Mouse (Mus musculus) forebrain, embryonic 12.5 days (tissue): ENCODE measurements around the gene Chic1. TPM values are rescaled to one million over a fixed set of nuclear protein-coding genes. Genes with fewer than 3 reads are reported as not detected.

ENCODE experiments used
- ATAC-seq: fragments of 200-750 bp; cut with Nextera tagmentation; 2 replicates; pipeline ENCODE4 v1.8.0; 2017; ENCODE audit warnings: moderate TSS enrichment; ENCODE audit not compliant: low FRiP score
- H3K27ac ChIP-seq: fragments of 300-500 bp; sonication (generic); 2 replicates; pipeline ENCODE4 v1.5.1; 2016; ENCODE audit warnings: mild to moderate bottlenecking
- H3K27me3 ChIP-seq: fragments of 300-500 bp; sonication (generic); 2 replicates; pipeline ENCODE4 v1.6.1; 2016; ENCODE audit warnings: mild to moderate bottlenecking
- H3K36me3 ChIP-seq: fragments of 300-500 bp; sonication (generic); replicated peaks from 2 replicates; pipeline ENCODE4 v1.6.1; 2016; ENCODE audit warnings: mild to moderate bottlenecking
- H3K4me1 ChIP-seq: fragments of 300-500 bp; sonication (generic); 2 replicates; pipeline ENCODE4 v1.6.1; 2016
- H3K4me2 ChIP-seq: fragments of 300-500 bp; sonication (generic); 2 replicates; pipeline ENCODE4 v1.6.1; 2016; ENCODE audit warnings: mild to moderate bottlenecking, moderate library complexity
- H3K4me3 ChIP-seq: fragments of 300-500 bp; sonication (generic); replicated peaks from 2 replicates; pipeline ENCODE4 v1.5.1; 2016; ENCODE audit warnings: mild to moderate bottlenecking
- H3K9ac ChIP-seq: fragments of 300-500 bp; sonication (generic); 2 replicates; pipeline ENCODE4 v1.6.1; 2016; ENCODE audit warnings: mild to moderate bottlenecking
- H3K9me3 ChIP-seq: fragments of 300-500 bp; sonication (generic); 2 replicates; pipeline ENCODE4 v1.6.1; 2016
- WGBS: fragments of 180-500 bp; shearing (Covaris S2); methylation state at CpG from one replicate; pipeline ENCODE4 v1.1.7; 2016; 5-methylcytosine and 5-hydroxymethylcytosine counted together
- polyA plus RNA-seq: library from polyadenylated mRNA; unstranded; fragments of >200 nt; fragmentation: Nextera tagmentation; extraction: Ambion mirVana; gene quantifications from 2 replicates; pipeline ENCODE4 v1.2.1, GENCODE M21; 2016

Chic1 gene
- polyA plus RNA-seq, 1 experiment from 2014 or later = 8.1 TPM

GRCm38 (mm10) chrX:103368650-103369049, 12.4 kb downstream of the Chic1 start:
- Histone ChIP-seq H3K4me3 (no peak overlapping the region), H3K27ac (no peak overlapping the region), H3K27me3 (peaks cover 17% of the 10 kb centered on the region), H3K4me2 (no peak overlapping the region), H3K9me3 (no peaks in the 10 kb centered on the region), H3K9ac (no peak overlapping the region), H3K4me1 (no peaks in the 10 kb centered on the region), H3K36me3 (no peaks in the 10 kb centered on the region)
- no peak for ATAC-seq
- 57% methylated on average over 3 of the region's 3 CpGs for WGBS

GRCm38 (mm10) chrX:103371221-103371620, 14.9 kb downstream of the Chic1 start:
- Histone ChIP-seq H3K9me3 (no peaks in the 10 kb centered on the region), H3K27ac (no peak overlapping the region), H3K36me3 (no peaks in the 10 kb centered on the region), H3K4me2 (no peak overlapping the region), H3K27me3 (peaks cover 25% of the 10 kb centered on the region), H3K4me3 (no peak overlapping the region), H3K9ac (no peak overlapping the region), H3K4me1 (no peaks in the 10 kb centered on the region)
- no peak for ATAC-seq
- WGBS = 82% methylated on average over 2 of the region's 2 CpGs

DNA sequence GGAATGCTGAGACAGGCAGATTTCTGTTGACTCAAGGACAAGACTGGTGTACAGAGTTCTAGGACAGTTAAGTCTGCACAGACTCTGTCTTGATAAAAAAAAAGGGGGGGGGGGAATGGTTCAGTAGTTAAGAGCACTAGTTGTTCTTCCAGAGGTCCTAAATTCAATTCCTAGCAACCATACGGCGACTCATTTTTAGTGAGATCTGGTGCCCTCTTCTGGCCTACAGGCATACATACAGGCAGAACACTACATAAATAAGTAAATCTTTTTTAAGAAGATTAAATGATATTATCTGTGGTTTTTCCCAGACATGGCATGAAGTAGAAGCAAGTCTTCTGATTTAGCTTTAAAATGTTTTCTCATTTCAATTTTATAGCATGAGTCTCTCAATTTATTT, 15.4 kb downstream of the Chic1 start:
- H3K4me3 ChIP-seq = no peak overlapping the region
- 51% methylated on average over 2 of the region's 2 CpGs for WGBS
- H3K9me3 ChIP-seq = no peaks in the 10 kb centered on the region
- H3K4me2 ChIP-seq = no peak overlapping the region
- no peak overlapping the region for H3K9ac ChIP-seq
- peaks cover 28% of the 10 kb centered on the region for H3K27me3 ChIP-seq
- H3K27ac ChIP-seq = no peak overlapping the region
- no peaks in the 10 kb centered on the region for H3K36me3 ChIP-seq
- no peaks in the 10 kb centered on the region for H3K4me1 ChIP-seq
- ATAC-seq = no peak

GRCm38 (mm10) chrX:103374250-103374649, 18.0 kb downstream of the Chic1 start:
- no peak for ATAC-seq
- Histone ChIP-seq H3K4me2 (no peak overlapping the region), H3K27me3 (peaks cover 31% of the 10 kb centered on the region), H3K4me1 (no peaks in the 10 kb centered on the region), H3K9ac (no peak overlapping the region), H3K27ac (no peak overlapping the region), H3K9me3 (no peaks in the 10 kb centered on the region), H3K4me3 (no peak overlapping the region), H3K36me3 (no peaks in the 10 kb centered on the region)
- 63% methylated on average over 5 of the region's 5 CpGs for WGBS

- no peak overlapping the region for H3K4me2 ChIP-seq
- H3K36me3 ChIP-seq = no peaks in the 10 kb centered on the region
- H3K27me3 ChIP-seq = peaks cover 36% of the 10 kb centered on the region
- no peak overlapping the region for H3K9ac ChIP-seq
- no peak overlapping the region for H3K27ac ChIP-seq
- WGBS = 82% methylated on average over 3 of the region's 3 CpGs
- no peak for ATAC-seq
- H3K4me1 ChIP-seq = no peaks in the 10 kb centered on the region
- no peak overlapping the region for H3K4me3 ChIP-seq
- H3K9me3 ChIP-seq = no peaks in the 10 kb centered on the region
These were observed 28.3 kb downstream of the Chic1 start for GRCm38 (mm10) chrX:103384528-103384927.

- Histone ChIP-seq H3K27me3 (peaks cover 24% of the 10 kb centered on the region), H3K9ac (no peak overlapping the region), H3K36me3 (no peaks in the 10 kb centered on the region), H3K27ac (no peak overlapping the region), H3K4me2 (no peak overlapping the region), H3K4me3 (no peak overlapping the region), H3K9me3 (no peaks in the 10 kb centered on the region), H3K4me1 (no peaks in the 10 kb centered on the region)
- no peak for ATAC-seq
- WGBS = 85% methylated on average over 3 of the region's 3 CpGs
These were observed 31.9 kb downstream of the Chic1 start for GRCm38 (mm10) chrX:103388131-103388530.

- Histone ChIP-seq H3K9ac (no peak overlapping the region), H3K27me3 (peaks cover 37% of the 10 kb centered on the region), H3K4me3 (no peak overlapping the region), H3K4me2 (no peak overlapping the region), H3K4me1 (no peaks in the 10 kb centered on the region), H3K9me3 (no peaks in the 10 kb centered on the region), H3K36me3 (no peaks in the 10 kb centered on the region), H3K27ac (no peak overlapping the region)
- no peak for ATAC-seq
- 72% methylated on average over 1 of the region's 1 CpGs for WGBS
These were observed 37.6 kb downstream of the Chic1 start for GRCm38 (mm10) chrX:103393841-103394240.

DNA sequence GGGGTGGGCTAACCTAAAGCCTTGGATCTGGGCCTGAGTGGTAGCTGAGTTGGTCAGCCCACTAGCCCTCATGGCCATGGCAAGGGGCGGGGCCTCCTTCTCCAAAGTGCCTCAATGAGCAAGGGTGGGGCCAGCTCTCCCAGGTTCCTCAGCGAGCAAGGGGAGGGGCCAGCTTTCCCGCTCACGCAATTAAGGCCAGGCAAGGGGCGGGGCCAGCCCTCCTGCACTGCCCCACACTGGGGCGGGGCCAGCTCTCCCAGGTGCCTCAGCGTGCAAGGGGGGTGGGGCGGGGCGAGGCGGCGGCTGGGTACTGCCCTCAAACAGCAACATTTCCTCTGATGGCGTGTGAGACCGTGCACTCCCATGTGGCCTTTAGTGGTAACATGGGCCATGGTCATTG, 48.7 kb downstream of the Chic1 start:
- Histone ChIP-seq H3K4me1 (no peaks in the 10 kb centered on the region), H3K27ac (no peak overlapping the region), H3K36me3 (no peaks in the 10 kb centered on the region), H3K27me3 (peaks cover 52% of the 10 kb centered on the region), H3K4me2 (no peak overlapping the region), H3K4me3 (no peak overlapping the region), H3K9me3 (no peaks in the 10 kb centered on the region), H3K9ac (no peak overlapping the region)
- no peak for ATAC-seq
- WGBS = 34% methylated on average over 13 of the region's 13 CpGs

DNA sequence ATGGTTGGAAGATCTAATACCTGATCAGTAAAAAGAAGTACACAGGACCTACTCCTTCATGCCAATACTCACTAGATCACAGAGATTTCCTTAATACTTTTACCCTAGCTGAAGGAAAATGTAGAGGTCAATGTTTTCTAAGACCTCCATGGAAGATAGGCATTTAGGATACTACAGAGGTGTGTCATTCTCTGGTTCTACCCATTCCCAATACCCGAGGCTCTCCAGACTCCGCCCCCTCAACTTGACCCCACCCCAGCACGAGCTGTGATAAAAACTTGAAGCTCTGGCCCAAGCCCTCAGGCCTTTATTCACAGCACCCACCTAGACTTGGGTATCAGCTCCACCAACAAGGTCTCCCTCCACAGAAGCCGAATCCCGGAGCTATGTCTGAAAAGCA, 57.9 kb downstream of the Chic1 start, which contains the start of gene Tsx:
Gene Tsx (plus strand): TSS at position 301 of the 400 bp plus-strand sequence.
- Histone ChIP-seq H3K9me3 (no peaks in the 10 kb centered on the region), H3K4me3 (no peak within 1 kb of the TSS), H3K27me3 (peaks cover 64% of the 10 kb centered on the region), H3K4me2 (no peak within 1 kb of the TSS), H3K9ac (no peak within 1 kb of the TSS), H3K36me3 (no peaks in the 10 kb centered on the region), H3K27ac (no peak within 1 kb of the TSS), H3K4me1 (no peaks in the 10 kb centered on the region)
- no peak for ATAC-seq
- 77% methylated on average over 5 of the region's 5 CpGs for WGBS

DNA sequence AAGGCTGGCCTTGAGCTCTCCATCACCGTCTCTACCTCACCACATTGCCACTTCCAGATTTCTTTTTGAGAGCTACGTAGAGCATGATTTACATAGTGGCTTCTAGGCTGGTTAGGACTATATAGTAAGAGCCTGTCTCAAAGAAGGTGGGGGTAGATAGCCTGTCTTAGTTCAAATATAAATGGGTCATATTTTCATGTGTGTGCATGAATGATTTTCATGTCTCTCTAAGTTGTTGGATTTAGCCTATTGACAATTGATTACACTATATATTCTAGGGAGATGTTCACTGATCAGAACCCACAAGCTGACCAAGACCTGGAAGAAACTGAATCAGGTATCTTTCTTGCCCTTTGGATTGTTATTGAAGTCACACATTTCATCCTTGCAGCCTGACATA, 65.4 kb downstream of the Chic1 start, which contains the start of gene Gm26992:
Gene Gm26992 (plus strand): TSS at position 301 of the 400 bp plus-strand sequence.
- Histone ChIP-seq H3K9ac (no peak within 1 kb of the TSS), H3K27ac (no peak within 1 kb of the TSS), H3K4me1 (no peaks in the 10 kb centered on the region), H3K4me2 (no peak within 1 kb of the TSS), H3K9me3 (no peaks in the 10 kb centered on the region), H3K27me3 (peaks cover 52% of the 10 kb centered on the region), H3K4me3 (no peak within 1 kb of the TSS), H3K36me3 (no peaks in the 10 kb centered on the region)
- ATAC-seq = no peak
- 87% methylated on average over 2 of the region's 2 CpGs for whole genome bisulfite sequencing

DNA sequence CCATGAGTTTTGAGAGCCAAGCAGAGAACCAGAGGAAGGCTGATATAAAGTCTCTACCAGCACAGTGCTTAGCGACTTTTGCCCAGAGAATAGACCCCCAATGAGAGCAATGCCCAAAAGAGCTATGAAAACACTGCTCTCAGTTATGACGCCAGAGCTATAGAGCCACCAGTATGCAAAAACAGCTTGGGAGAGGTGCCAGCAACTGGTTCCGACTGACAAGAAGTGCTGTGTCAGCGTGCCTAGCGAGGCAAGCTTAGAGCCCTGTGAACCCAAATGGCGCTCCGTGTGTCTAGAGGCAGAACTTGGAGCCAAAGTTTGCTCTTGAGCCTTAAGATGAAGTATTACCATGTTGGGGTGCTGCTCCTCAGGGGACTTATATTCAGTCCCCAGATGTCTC, 71.4 kb downstream of the Chic1 start:
- Histone ChIP-seq H3K9me3 (no peaks in the 10 kb centered on the region), H3K27me3 (peaks cover 40% of the 10 kb centered on the region), H3K4me3 (no peak overlapping the region), H3K9ac (no peak overlapping the region), H3K4me1 (no peaks in the 10 kb centered on the region), H3K4me2 (no peak overlapping the region), H3K36me3 (no peaks in the 10 kb centered on the region), H3K27ac (no peak overlapping the region)
- ATAC-seq = no peak
- 82% methylated on average over 7 of the region's 7 CpGs for WGBS

DNA sequence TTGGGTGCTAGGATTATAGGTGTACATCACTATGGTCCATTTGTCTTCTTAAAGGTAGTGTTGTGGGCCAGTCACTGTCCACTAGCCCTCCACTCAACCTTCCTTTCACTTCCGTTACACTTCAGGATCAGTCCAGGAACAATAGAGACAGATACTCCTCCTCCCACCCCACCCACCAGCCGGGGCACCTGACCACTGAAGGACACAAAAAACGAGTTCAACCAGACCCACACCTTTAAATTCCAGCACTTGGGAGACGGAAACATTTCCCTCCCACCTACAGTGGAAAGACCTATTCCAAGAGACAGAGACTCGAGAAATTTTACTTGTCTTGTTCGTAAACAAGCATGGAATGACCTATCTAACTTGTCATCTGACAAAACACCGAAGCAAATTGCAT, 76.0 kb downstream of the Chic1 start:
- Histone ChIP-seq H3K9ac (no peak overlapping the region), H3K4me2 (no peak overlapping the region), H3K9me3 (no peaks in the 10 kb centered on the region), H3K4me3 (no peak overlapping the region), H3K36me3 (no peaks in the 10 kb centered on the region), H3K4me1 (no peaks in the 10 kb centered on the region), H3K27ac (no peak overlapping the region), H3K27me3 (peaks cover 38% of the 10 kb centered on the region)
- WGBS = 80% methylated on average over 7 of the region's 7 CpGs
- no peak for ATAC-seq

- Histone ChIP-seq H3K36me3 (no peaks in the 10 kb centered on the region), H3K9ac (no peak overlapping the region), H3K27ac (no peak overlapping the region), H3K27me3 (peaks cover 46% of the 10 kb centered on the region), H3K4me3 (no peak overlapping the region), H3K4me2 (no peak overlapping the region), H3K4me1 (no peaks in the 10 kb centered on the region), H3K9me3 (no peaks in the 10 kb centered on the region)
- ATAC-seq = no peak
- WGBS = 9% methylated on average over 9 of the region's 9 CpGs
These were observed 81.7 kb downstream of the Chic1 start for GRCm38 (mm10) chrX:103438023-103438422.
